Mouse (Mus musculus) spleen, adult 2 months (tissue): ENCODE data around the gene Tax1bp1. TPM values are rescaled to one million over a fixed set of nuclear protein-coding genes. Genes with fewer than 3 reads are reported as not detected.
"Not testable (repeated sequence)": the region's sequence is repeated elsewhere in the genome, so short reads cannot be mapped to it uniquely, and the experiment has no call there.

ENCODE experiments used
- DNase-seq, 2 experiments: peaks; one replicate each; pipeline versions ENCODE4 v3.0.0 to v3.0.0-alpha.2; 2012 to 2021; ENCODE audit warnings: low spot score in 2 of 2, low read depth in 1 of 2
- H3K27ac ChIP-seq: fragments of 200-500 bp; 2 replicates; pipeline ENCODE4 v1.5.1; 2012; ENCODE audit warnings: low read length, inconsistent platforms; ENCODE audit not compliant: insufficient read depth
- H3K27me3 ChIP-seq: fragments of 200-500 bp; 2 replicates; pipeline ENCODE4 v1.6.1; 2012; ENCODE audit warnings: mild to moderate bottlenecking, moderate library complexity, low read length, inconsistent platforms; ENCODE audit not compliant: control insufficient read depth, insufficient read depth
- H3K36me3 ChIP-seq: fragments of 200-500 bp; 2 replicates; pipeline ENCODE4 v1.6.1; 2012; ENCODE audit warnings: mild to moderate bottlenecking, low read length, inconsistent platforms; ENCODE audit not compliant: control insufficient read depth, insufficient read depth
- H3K4me1 ChIP-seq: fragments of 200-500 bp; 2 replicates; pipeline ENCODE4 v1.6.1; 2011; ENCODE audit warnings: inconsistent platforms; ENCODE audit not compliant: control insufficient read depth, insufficient read depth, insufficient read length
- H3K4me3 ChIP-seq: fragments of 200-500 bp; 2 replicates; pipeline ENCODE4 v1.5.1; 2011; ENCODE audit warnings: mild to moderate bottlenecking, inconsistent platforms; ENCODE audit not compliant: insufficient read depth, insufficient read length; ENCODE audit errors: extremely low read depth
- CTCF ChIP-seq: fragments of 200-500 bp; IDR thresholded peaks from 2 replicates; pipeline ENCODE4 v1.5.1; 2011; ENCODE audit warnings: mild to moderate bottlenecking, inconsistent platforms; ENCODE audit not compliant: insufficient read depth, insufficient read length, insufficient replicate concordance; ENCODE audit errors: extremely low read depth
- POLR2A ChIP-seq: fragments of 200-500 bp; IDR thresholded peaks from 2 replicates; pipeline ENCODE4 v1.6.1; 2011; ENCODE audit warnings: low read depth, low read length, inconsistent platforms
- WGBS: fragments of 180-500 bp; shearing (Covaris S2); methylation state at CpG from one replicate; pipeline ENCODE4 v1.1.7; 2018; 5-methylcytosine and 5-hydroxymethylcytosine counted together
- polyA plus RNA-seq: library from polyadenylated mRNA; depleted of rRNA; stranded (reverse); fragments of >200 nt; gene quantifications from 2 replicates; pipeline ENCODE4 v1.2.3, GENCODE M21; 2012

Tax1bp1 gene
- polyA plus RNA-seq, 1 experiment: 16.6 TPM

DNA sequence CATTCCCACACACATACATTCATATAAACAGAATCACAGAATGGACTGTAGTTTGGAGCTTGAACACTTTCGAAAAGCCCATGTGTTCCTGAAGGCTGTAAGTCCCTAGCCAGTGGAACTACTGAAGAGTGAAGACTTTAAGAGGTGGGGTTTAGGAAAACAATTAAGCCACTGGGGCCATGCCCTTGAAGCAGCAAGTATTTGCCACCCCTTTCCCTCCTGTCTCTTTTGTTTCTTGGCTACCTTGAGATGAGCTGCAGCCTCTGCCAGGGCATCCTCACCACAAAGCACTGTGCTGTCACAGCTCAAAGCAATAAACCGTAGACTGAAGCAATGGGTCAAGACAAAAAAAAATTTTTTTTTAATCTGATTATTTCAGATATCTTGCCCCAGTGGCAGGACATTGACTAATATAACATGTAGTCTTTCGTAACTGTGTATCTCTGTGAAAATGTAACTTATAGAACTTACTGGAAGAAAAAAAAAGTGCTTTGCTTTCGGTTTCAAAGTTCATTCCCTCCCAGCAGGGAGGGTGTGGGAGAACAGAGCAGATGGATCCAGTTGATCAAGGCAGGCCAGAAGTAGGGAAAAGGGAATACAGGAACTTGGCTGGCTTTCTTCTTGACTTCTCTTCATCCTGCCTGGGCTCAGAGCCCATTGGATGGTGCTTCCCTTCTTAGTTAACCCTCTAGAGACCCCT, 38.2 kb upstream of the Tax1bp1 start:
- Histone ChIP-seq H3K27ac (no peak overlapping the region), H3K4me1 (no peaks in the 10 kb centered on the region; the same call in 1 of the 2 replicates), H3K4me3 (no peak overlapping the region), H3K27me3 (no peaks in the 10 kb centered on the region; the same call in 1 of the 2 replicates), H3K36me3 (no peaks in the 10 kb centered on the region)
- no peak for TF ChIP-seq POLR2A
- no peak for TF ChIP-seq CTCF
- no peak for DNase-seq
- 62% methylated on average over 4 of the region's 4 CpGs for WGBS

- not testable (repeated sequence) for H3K4me1 ChIP-seq
- WGBS: 38% methylated on average over 4 of the region's 4 CpGs
Measured at GRCm38 (mm10) chr6:52677534-52677933, 36.0 kb upstream of the Tax1bp1 start.

GRCm38 (mm10) chr6:52679565-52679964, 34.0 kb upstream of the Tax1bp1 start:
- DNase-seq: no peak
- no peak overlapping the region for H3K27ac ChIP-seq
- H3K4me1 ChIP-seq: no peaks in the 10 kb centered on the region; the same call in 1 of the 2 replicates
- TF ChIP-seq POLR2A (no peak), CTCF (no peak)
- no peak overlapping the region for H3K4me3 ChIP-seq
- WGBS: 84% methylated on average over 9 of the region's 9 CpGs
- no peaks in the 10 kb centered on the region; the same call in 1 of the 2 replicates for H3K27me3 ChIP-seq
- no peaks in the 10 kb centered on the region for H3K36me3 ChIP-seq

More at GRCm38 (mm10) chr6:52677534-52677933, 36.0 kb upstream of the Tax1bp1 start:
- DNase-seq, H3K27me3 ChIP-seq, H3K4me3 ChIP-seq, H3K36me3 ChIP-seq, H3K27ac ChIP-seq: not testable (repeated sequence)

DNA sequence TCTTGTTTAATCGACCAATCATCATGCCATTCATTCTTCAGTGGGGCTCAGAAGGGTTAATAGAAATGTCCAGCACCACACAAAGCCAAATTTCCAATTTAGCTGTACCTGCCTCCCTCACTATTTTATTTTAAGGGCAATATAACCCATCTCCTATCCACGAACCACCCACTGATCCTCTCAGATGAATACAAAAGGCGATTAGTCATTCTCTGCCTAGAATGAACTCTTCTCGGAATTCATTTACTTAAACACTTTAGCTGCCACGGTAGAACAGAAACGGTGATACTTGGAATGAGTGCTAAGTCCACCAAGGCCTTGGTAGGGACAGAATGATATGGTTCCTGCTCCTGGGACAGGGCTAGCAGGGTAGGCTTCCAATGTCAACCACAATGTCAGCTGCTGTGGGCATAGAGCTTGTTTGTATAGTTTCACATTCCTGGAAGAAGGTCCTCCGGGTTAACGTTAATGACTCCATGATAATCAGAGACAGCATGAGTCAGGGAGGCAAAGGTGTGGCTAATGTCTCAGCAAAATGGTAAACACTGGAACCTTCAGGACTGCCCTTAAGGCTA, 33.0 kb upstream of the Tax1bp1 start:
- Histone ChIP-seq H3K4me3 (no peak overlapping the region), H3K27me3 (no peaks in the 10 kb centered on the region; the same call in 1 of the 2 replicates), H3K36me3 (no peaks in the 10 kb centered on the region), H3K4me1 (no peaks in the 10 kb centered on the region; the same call in 1 of the 2 replicates), H3K27ac (no peak overlapping the region)
- DNase-seq: no peak
- TF ChIP-seq POLR2A: no peak
- no peak for TF ChIP-seq CTCF
- 77% methylated on average over 8 of the region's 8 CpGs for WGBS

DNA sequence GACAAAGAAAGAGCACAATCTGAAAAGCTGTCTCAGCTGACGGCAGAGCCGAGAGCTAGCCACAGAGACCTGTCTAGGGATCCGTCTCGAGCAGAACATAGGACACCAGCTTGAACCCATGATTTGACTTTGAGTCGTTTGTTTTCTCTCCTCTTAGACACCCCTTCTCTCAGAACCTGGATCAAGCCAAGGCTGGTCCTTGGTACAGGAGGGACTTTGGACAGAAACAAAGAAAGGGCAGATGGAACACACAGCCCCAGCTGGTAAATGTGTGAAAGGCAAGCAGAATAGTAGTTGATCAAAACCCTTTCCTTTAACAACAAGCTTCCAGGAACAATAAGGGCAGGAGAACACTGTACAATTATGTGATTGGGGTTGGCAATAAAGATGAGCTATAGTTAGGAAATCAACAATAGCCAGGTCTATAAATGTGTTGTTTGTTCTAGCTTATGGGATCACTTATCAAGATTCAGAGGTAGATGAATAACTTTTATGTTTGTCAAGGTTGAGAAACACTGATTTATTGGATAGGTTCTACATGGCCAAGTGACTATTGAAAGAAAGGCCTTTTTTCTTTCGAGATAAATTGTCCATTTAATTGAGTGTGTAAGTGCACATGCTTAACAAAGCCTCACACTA, 31.6 kb upstream of the Tax1bp1 start:
- Histone ChIP-seq H3K4me1 (no peaks in the 10 kb centered on the region; the same call in 1 of the 2 replicates), H3K36me3 (no peaks in the 10 kb centered on the region), H3K27ac (no peak overlapping the region), H3K27me3 (no peaks in the 10 kb centered on the region; the same call in 1 of the 2 replicates), H3K4me3 (no peak overlapping the region)
- no peak for TF ChIP-seq CTCF
- no peak for TF ChIP-seq POLR2A
- DNase-seq: no peak
- WGBS: 94% methylated on average over 6 of the region's 6 CpGs

- no peak for TF ChIP-seq CTCF
- no peak for TF ChIP-seq POLR2A
- no peak overlapping the region for H3K27ac ChIP-seq
- 82% methylated on average over 3 of the region's 3 CpGs for WGBS
- DNase-seq: no peak
- H3K27me3 ChIP-seq: no peaks in the 10 kb centered on the region
- H3K36me3 ChIP-seq: no peaks in the 10 kb centered on the region
- H3K4me1 ChIP-seq: no peaks in the 10 kb centered on the region; the same call in 1 of the 2 replicates
- no peak overlapping the region for H3K4me3 ChIP-seq
Measured at GRCm38 (mm10) chr6:52682607-52683006, 30.9 kb upstream of the Tax1bp1 start.
